Mouse (Mus musculus): ENCODE results near the gene Cltrn. TPM values are rescaled to one million over a fixed set of nuclear protein-coding genes. Genes with fewer than 3 reads are reported as not detected.

Gene Cltrn
- 0.26 TPM in 1 of 2 replicates, not detected in the other for polyA plus RNA-seq (2015; fragmentation: Nextera tagmentation; extraction: Ambion mirVana)

DNA sequence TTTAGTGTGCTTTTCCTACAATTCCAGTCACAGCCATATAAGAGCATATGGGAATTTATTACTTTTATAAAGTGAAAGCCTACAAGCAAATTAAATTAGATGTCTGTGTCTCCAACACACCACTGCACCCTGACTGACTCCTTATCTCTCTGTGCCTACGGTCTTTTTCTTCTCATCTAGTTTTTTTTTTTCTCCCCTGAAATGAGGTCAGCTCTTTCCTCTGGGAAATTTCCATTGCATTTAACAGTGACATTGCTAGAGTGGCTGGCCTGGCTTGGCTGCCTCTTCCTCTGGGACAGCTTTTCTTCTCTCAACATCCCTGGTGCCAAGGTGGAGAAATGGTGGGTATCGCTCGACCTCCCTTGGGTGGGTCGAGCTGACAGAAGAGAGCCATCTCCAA lies at the start of gene Cltrn:
Gene Cltrn (plus strand): TSS at position 249 of the 400 bp plus-strand sequence.
- WGBS = 81% methylated on average over 4 of the region's 4 CpGs
- Histone ChIP-seq H3K4me2 (ENCODE audit: low read length) (no peak within 1 kb of the TSS), H3K27me3 (replicated peaks; ENCODE audit: control insufficient read depth, insufficient read depth, low read length) (no peaks in the 10 kb centered on the region; the same call in 1 of the 2 replicates), H3K4me3 (replicated peaks; ENCODE audit: low read length) (no peak within 1 kb of the TSS), H3K36me3 (ENCODE audit: control insufficient read depth, insufficient read depth) (no peaks in the 10 kb centered on the region), H3K9me3 (ENCODE audit: control insufficient read depth, low read length) (no peaks in the 10 kb centered on the region), H3K9ac (replicated peaks; ENCODE audit: low read depth, low read length) (no peak within 1 kb of the TSS), H3K4me1 (replicated peaks; ENCODE audit: control insufficient read depth, insufficient read depth, low read length) (no peaks in the 10 kb centered on the region), H3K27ac (ENCODE audit: low read length) (no peak within 1 kb of the TSS)
- ATAC-seq = no peak

DNA sequence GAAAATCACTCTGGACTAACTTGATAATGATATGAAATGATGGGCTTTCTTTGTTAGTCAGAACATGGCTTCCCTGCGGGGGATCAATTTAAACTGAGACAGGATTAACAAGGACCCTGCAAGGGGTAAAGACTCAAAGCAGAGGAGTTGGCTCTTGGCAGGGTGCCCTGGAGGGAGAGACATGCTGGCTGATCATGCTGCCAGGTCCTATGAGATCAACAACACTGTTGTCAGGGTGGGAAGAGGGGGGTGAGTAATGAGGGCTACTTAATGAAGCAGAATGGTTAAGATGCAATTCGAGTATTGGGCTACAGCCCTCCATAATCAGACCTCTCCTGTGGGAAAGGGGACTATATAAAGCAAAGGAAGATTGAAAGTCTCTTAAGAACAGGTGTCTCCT lies 49.7 kb upstream of the Cltrn start:
- H3K27ac ChIP-seq (ENCODE audit: low read length) = no peak overlapping the region
- H3K36me3 ChIP-seq (ENCODE audit: control insufficient read depth, insufficient read depth) = no peaks in the 10 kb centered on the region
- H3K4me1 ChIP-seq (replicated peaks; ENCODE audit: control insufficient read depth, insufficient read depth, low read length) = no peaks in the 10 kb centered on the region
- peak; percentile 75 for ATAC-seq
- H3K9ac ChIP-seq (replicated peaks; ENCODE audit: low read depth, low read length) = no peak overlapping the region
- 17% methylated on average over 2 of the region's 2 CpGs for WGBS
- no peak overlapping the region for H3K4me3 ChIP-seq (replicated peaks; ENCODE audit: low read length)
- no peaks in the 10 kb centered on the region for H3K27me3 ChIP-seq (replicated peaks; ENCODE audit: control insufficient read depth, insufficient read depth, low read length)
- H3K9me3 ChIP-seq (ENCODE audit: control insufficient read depth, low read length) = no peaks in the 10 kb centered on the region
- H3K4me2 ChIP-seq (ENCODE audit: low read length) = no peak overlapping the region

DNA sequence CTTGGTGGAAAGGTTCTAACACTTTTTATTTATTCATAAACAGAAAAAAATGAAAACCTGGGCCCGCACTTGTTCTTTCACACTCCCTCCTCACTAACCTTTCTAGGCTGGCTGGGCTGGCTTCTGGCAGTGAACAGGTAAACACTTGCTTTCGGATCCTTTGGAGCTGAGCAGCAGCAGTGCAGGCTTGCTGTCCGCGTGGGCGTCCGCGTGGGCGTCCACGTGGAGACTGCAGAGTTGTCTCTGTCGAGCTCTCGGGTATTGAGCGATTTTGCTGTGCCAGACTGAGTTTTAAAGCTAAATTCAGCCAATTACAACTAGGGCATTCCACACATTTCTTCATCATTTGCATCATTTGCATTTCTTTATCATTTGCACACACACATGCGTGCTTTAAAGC lies 46.6 kb upstream of the Cltrn start:
- 72% methylated on average over 13 of the region's 13 CpGs for WGBS
- ATAC-seq = no peak
- Histone ChIP-seq H3K9me3 (ENCODE audit: control insufficient read depth, low read length) (no peaks in the 10 kb centered on the region), H3K27me3 (replicated peaks; ENCODE audit: control insufficient read depth, insufficient read depth, low read length) (no peaks in the 10 kb centered on the region), H3K4me1 (replicated peaks; ENCODE audit: control insufficient read depth, insufficient read depth, low read length) (no peaks in the 10 kb centered on the region), H3K4me3 (replicated peaks; ENCODE audit: low read length) (no peak overlapping the region), H3K36me3 (ENCODE audit: control insufficient read depth, insufficient read depth) (no peaks in the 10 kb centered on the region), H3K27ac (ENCODE audit: low read length) (no peak overlapping the region), H3K9ac (replicated peaks; ENCODE audit: low read depth, low read length) (no peak overlapping the region), H3K4me2 (ENCODE audit: low read length) (no peak overlapping the region)

DNA sequence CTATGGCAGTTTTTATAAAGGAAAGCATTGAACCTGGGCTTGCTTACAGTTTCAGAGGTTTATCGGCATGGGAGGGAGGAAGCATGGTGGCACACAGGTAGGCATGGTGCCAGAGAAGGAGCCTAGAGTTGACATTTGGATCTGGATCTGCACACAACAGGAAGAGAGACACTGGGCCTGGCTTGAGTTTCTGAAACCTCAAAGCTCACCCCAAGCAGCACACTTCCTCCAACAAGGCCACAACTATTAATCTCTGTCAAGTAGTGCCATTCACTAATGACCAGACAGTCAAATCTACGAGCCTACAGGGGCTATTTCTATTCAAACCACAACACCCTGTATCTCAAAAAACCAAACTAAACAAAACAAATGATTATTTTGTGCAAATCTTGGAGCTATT lies 41.9 kb upstream of the Cltrn start:
- Histone ChIP-seq H3K27me3 (replicated peaks; ENCODE audit: control insufficient read depth, insufficient read depth, low read length) (no peaks in the 10 kb centered on the region), H3K4me1 (replicated peaks; ENCODE audit: control insufficient read depth, insufficient read depth, low read length) (no peaks in the 10 kb centered on the region), H3K9ac (replicated peaks; ENCODE audit: low read depth, low read length) (no peak overlapping the region), H3K4me2 (ENCODE audit: low read length) (no peak overlapping the region), H3K9me3 (ENCODE audit: control insufficient read depth, low read length) (no peaks in the 10 kb centered on the region), H3K4me3 (replicated peaks; ENCODE audit: low read length) (no peak overlapping the region), H3K36me3 (ENCODE audit: control insufficient read depth, insufficient read depth) (no peaks in the 10 kb centered on the region), H3K27ac (ENCODE audit: low read length) (no peak overlapping the region)
- no peak for ATAC-seq
- 75% methylated on average over 2 of the region's 2 CpGs for WGBS

DNA sequence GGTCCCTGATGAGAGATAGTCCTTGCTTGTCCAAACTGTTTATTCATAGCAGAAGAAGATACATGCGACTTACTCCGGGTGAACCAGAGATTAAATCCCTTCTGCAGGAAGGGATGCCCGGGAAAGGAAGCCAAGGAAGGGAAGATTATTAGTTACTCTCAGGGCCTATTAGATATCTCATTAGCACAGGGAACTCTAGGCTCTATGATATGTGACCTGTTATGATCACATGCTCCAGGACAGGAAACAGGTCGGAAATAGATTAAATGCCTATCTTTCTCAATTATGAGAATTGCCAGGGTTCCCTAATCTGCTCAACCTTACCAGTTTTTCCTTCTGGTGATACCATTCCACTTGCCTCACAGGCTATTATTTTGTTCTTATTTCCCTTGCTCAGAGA lies 32.9 kb upstream of the Cltrn start:
- H3K27me3 ChIP-seq (replicated peaks; ENCODE audit: control insufficient read depth, insufficient read depth, low read length) = no peaks in the 10 kb centered on the region
- H3K9me3 ChIP-seq (ENCODE audit: control insufficient read depth, low read length) = no peaks in the 10 kb centered on the region
- no peak overlapping the region for H3K27ac ChIP-seq (ENCODE audit: low read length)
- H3K4me2 ChIP-seq (ENCODE audit: low read length) = no peak overlapping the region
- WGBS = 95% methylated on average over 4 of the region's 4 CpGs
- no peaks in the 10 kb centered on the region for H3K36me3 ChIP-seq (ENCODE audit: control insufficient read depth, insufficient read depth)
- H3K4me3 ChIP-seq (replicated peaks; ENCODE audit: low read length) = no peak overlapping the region
- no peak for ATAC-seq
- H3K4me1 ChIP-seq (replicated peaks; ENCODE audit: control insufficient read depth, insufficient read depth, low read length) = no peaks in the 10 kb centered on the region
- H3K9ac ChIP-seq (replicated peaks; ENCODE audit: low read depth, low read length) = no peak overlapping the region

DNA sequence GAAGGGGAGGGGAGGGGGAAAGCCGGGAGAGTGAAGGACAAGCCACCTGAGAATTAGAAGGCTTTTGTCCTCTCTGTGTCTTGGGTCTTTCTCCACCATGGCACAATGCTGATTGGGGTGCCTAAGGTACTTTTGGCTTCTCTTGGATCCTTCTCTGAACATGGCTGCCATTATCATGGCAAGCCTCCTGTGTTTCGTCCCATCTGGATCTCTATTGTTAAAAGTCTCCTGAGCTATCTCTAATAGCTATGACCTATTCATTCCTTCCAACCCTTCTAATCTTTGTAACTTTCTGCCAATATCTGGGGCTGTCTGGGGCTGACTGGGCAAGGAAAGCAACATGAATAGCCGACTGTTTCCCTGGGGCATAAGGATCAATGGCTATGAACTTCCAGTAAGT lies 30.1 kb upstream of the Cltrn start:
- Histone ChIP-seq H3K27me3 (replicated peaks; ENCODE audit: control insufficient read depth, insufficient read depth, low read length) (no peaks in the 10 kb centered on the region), H3K27ac (ENCODE audit: low read length) (no peak overlapping the region), H3K4me2 (ENCODE audit: low read length) (no peak overlapping the region), H3K9me3 (ENCODE audit: control insufficient read depth, low read length) (no peaks in the 10 kb centered on the region), H3K4me3 (replicated peaks; ENCODE audit: low read length) (no peak overlapping the region), H3K4me1 (replicated peaks; ENCODE audit: control insufficient read depth, insufficient read depth, low read length) (no peaks in the 10 kb centered on the region), H3K36me3 (ENCODE audit: control insufficient read depth, insufficient read depth) (no peaks in the 10 kb centered on the region), H3K9ac (replicated peaks; ENCODE audit: low read depth, low read length) (no peak overlapping the region)
- WGBS = 91% methylated on average over 3 of the region's 3 CpGs
- no peak for ATAC-seq

DNA sequence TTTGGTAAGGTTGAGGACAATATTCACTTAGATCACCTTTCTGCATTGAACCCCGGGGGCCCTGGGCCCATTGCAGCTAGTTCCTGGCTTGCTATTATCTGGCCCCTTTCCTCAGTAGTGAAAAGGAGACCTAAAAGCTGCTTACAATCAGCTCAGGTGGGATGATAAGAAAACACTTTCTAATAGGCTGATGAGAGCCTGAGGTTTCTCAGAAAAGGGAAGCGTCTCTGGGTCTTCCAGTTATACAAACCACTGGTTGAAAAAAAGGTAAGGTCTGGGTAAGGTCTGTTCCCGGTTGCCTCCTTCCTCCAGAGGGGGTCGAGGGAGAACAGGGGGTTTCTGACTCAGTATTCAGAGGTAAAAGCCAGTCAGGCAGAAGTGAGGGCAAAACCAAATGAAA lies 29.6 kb upstream of the Cltrn start:
- Histone ChIP-seq H3K4me2 (ENCODE audit: low read length) (no peak overlapping the region), H3K4me1 (replicated peaks; ENCODE audit: control insufficient read depth, insufficient read depth, low read length) (no peaks in the 10 kb centered on the region), H3K36me3 (ENCODE audit: control insufficient read depth, insufficient read depth) (no peaks in the 10 kb centered on the region), H3K9ac (replicated peaks; ENCODE audit: low read depth, low read length) (no peak overlapping the region), H3K9me3 (ENCODE audit: control insufficient read depth, low read length) (no peaks in the 10 kb centered on the region), H3K27me3 (replicated peaks; ENCODE audit: control insufficient read depth, insufficient read depth, low read length) (no peaks in the 10 kb centered on the region), H3K4me3 (replicated peaks; ENCODE audit: low read length) (no peak overlapping the region), H3K27ac (ENCODE audit: low read length) (no peak overlapping the region)
- no peak for ATAC-seq
- 61% methylated on average over 4 of the region's 4 CpGs for WGBS

DNA sequence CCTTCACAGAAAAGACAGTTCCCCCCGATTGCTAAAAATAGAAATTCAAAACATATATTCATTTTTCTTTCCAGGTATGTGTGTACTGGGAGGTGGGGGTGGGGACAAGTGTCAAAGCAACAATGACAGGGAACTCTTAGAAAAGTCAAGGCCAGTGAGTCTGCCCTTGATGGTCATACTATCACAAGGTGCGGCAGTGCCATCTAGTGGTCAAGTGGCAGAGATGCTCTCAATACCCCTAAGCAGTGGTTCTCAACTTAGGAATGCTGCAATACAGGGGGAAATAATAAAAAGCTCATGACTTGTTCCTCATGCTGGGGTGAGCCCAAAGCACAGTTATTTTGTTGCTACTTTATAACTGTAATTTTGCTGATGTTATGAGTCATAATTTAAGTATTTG lies 22.4 kb upstream of the Cltrn start:
- Histone ChIP-seq H3K36me3 (ENCODE audit: control insufficient read depth, insufficient read depth) (no peaks in the 10 kb centered on the region), H3K4me2 (ENCODE audit: low read length) (no peak overlapping the region), H3K27ac (ENCODE audit: low read length) (no peak overlapping the region), H3K9ac (replicated peaks; ENCODE audit: low read depth, low read length) (no peak overlapping the region), H3K4me1 (replicated peaks; ENCODE audit: control insufficient read depth, insufficient read depth, low read length) (no peaks in the 10 kb centered on the region), H3K27me3 (replicated peaks; ENCODE audit: control insufficient read depth, insufficient read depth, low read length) (no peaks in the 10 kb centered on the region), H3K4me3 (replicated peaks; ENCODE audit: low read length) (no peak overlapping the region), H3K9me3 (ENCODE audit: control insufficient read depth, low read length) (no peaks in the 10 kb centered on the region)
- peak; percentile 81 for ATAC-seq
- 11% methylated on average over 2 of the region's 2 CpGs for WGBS

DNA sequence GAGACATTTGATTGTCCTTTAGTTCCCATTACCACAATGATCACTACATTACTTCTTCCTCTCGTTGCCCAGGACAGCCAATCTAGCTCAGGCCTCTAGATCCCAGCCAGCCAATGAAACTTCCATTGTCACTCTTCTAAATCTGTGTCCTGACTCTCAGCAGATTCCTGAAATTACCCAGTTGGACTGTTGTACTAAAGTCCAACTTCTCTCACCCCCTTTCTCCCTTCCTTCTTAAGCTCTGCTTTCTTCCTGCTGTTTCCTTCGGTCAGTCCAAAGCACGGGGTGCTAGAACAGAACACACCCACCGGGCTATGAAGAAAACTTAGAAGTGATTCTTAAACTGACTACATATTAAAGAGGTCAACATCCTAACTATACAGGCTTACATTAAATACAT lies 19.7 kb upstream of the Cltrn start:
- Histone ChIP-seq H3K4me3 (replicated peaks; ENCODE audit: low read length) (no peak overlapping the region), H3K27me3 (replicated peaks; ENCODE audit: control insufficient read depth, insufficient read depth, low read length) (no peaks in the 10 kb centered on the region), H3K4me1 (replicated peaks; ENCODE audit: control insufficient read depth, insufficient read depth, low read length) (no peaks in the 10 kb centered on the region), H3K9ac (replicated peaks; ENCODE audit: low read depth, low read length) (no peak overlapping the region), H3K27ac (ENCODE audit: low read length) (no peak overlapping the region), H3K4me2 (ENCODE audit: low read length) (no peak overlapping the region), H3K36me3 (ENCODE audit: control insufficient read depth, insufficient read depth) (no peaks in the 10 kb centered on the region), H3K9me3 (ENCODE audit: control insufficient read depth, low read length) (no peaks in the 10 kb centered on the region)
- 79% methylated on average over 4 of the region's 4 CpGs for WGBS
- no peak for ATAC-seq

Data from forebrain, embryonic 16.5 days (tissue).